Mouse (Mus musculus): Measurements from ENCODE around the gene Fgd6. TPM values are rescaled to one million over a fixed set of nuclear protein-coding genes. Genes with fewer than 3 reads are reported as not detected.
A peak's percentile ranks its signal among the peaks of the same experiment; 100 is the strongest.

Gene Fgd6
- total RNA-seq (2015): 1.0 and 1.6 TPM in 2 replicates
- 0.58 and 1.6 TPM in 2 replicates for total RNA-seq (2017)

GRCm38 (mm10) chr10:94035658-94036374, at the start of gene Fgd6, which contains the start of gene Vezt:
TSS of gene Fgd6 (plus strand) at chr10:94036001.
TSS of gene Vezt (minus strand) at chr10:94035817.
- ATAC-seq (replicated peaks; ENCODE audit: poor library complexity): peak; percentile 92

- no peak for ATAC-seq (replicated peaks; ENCODE audit: poor library complexity)
Observed at GRCm38 (mm10) chr10:93994136-93994535, 41.7 kb upstream of the Fgd6 start.

DNA sequence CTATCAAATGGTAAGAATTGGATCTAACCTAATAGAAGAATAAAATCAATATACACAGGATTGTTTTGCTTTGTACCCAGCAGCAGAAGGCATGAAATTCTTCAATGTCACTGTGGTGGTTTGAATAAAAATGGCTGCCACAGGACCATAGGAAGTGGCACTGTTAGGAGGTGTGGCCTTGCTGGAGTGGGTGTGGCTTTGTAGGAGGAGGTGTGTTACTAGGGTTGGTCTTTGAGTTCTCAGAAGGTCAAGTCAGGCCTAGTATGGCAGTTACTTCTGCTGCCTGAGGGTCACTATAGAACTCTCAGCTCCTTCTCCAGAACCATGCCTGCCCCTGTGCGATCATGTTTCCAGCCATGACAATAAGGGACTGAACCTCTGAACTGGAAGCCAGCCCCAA, 40.7 kb upstream of the Fgd6 start:
- ATAC-seq (replicated peaks; ENCODE audit: poor library complexity): no peak

- ATAC-seq (replicated peaks; ENCODE audit: poor library complexity): peak; percentile 55
Observed at GRCm38 (mm10) chr10:93999357-93999756, 36.4 kb upstream of the Fgd6 start.

DNA sequence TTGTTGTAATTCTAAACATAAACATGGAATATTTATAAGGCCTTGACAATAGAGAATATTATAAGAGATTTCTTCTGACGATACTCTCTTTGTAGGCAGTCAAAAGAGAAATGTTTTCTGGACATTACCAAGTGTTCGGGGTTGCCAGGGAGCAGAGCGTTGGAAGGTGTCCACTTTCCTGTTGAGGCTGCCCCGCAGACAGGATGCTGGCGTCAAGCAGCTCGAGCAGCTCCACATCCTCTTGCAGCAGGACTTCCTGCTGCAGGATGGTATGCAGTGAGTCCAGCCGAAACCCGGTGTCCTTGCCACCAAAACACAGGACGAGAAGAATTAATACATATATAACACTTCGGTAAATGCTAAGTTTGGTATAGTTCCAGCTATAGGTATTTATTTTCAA, 35.6 kb upstream of the Fgd6 start:
- ATAC-seq (replicated peaks; ENCODE audit: poor library complexity): peak; percentile 39

DNA sequence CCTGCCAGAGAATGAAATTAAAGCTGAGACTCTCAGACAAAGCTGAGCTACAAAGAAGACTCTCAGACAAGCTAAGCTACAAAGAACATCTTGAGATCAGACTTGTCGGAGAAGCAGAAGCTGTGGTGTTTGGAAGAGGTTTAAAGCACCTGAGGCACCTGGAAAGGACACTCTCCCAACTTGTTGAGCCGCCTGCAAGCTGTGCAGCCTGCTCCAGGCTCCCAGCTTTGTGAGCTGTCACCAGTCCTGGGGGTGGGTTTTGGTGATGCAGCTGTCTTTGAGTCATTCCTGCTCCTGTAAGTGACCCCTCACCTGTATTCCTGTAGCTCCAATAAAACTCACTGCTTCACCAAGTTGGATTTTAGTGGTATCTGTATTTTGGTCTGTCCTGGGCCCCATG, 27.4 kb upstream of the Fgd6 start:
- ATAC-seq (replicated peaks; ENCODE audit: poor library complexity): no peak

DNA sequence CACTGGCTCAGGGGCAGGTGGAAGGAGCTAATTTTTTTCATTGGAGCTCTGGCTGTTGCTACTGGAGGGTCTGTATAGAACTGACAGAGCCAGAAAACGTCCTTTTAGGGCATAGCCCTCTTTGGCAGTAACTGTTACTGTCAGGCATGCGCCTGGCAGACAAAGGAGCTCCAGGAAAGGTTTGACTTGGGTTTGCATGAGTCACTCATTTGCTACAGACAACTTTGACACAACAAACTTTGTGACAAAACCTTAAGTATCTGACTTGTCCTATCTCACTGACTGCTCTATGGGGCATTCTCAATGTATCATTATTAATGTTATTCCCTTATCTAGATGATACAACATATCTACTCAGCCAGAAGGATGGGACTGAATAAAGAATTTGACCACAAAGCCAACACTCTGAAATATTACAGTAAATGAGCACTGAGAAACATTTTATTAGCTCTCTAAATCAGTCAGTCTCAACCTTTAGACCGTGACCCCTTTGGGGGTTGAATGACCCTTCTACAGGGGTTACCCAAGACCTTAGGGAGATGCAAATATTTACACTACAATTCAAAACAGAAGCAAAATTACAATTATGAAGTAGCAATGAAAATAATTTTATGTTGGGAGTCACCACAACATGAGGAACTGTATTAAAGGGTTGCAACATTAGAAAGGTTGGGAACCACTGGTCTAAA, 25.7 kb upstream of the Fgd6 start:
- ATAC-seq (replicated peaks; ENCODE audit: poor library complexity): no peak

DNA sequence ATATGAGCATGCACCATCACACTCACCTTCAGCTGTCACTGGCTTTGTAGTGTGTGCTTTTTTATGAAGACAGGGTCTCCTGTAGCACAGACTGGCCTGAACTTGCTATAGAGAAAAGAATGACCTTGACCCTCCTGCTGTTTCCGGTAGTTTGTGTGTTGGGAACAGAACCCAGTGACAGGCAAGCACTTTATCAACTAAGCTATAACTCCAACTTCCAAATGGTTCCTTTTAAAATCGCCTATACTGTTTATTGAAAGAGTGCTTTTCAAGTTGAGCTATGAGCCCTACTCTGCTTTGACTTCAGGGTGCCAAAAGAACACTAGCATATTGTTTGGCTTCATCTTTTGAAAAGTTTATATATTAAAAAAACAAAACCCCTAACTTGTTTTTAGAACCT, 24.8 kb upstream of the Fgd6 start:
- no peak for ATAC-seq (replicated peaks; ENCODE audit: poor library complexity)

- ATAC-seq (replicated peaks; ENCODE audit: poor library complexity): peak; percentile 94
Observed at GRCm38 (mm10) chr10:94013196-94013595, 22.6 kb upstream of the Fgd6 start.

DNA sequence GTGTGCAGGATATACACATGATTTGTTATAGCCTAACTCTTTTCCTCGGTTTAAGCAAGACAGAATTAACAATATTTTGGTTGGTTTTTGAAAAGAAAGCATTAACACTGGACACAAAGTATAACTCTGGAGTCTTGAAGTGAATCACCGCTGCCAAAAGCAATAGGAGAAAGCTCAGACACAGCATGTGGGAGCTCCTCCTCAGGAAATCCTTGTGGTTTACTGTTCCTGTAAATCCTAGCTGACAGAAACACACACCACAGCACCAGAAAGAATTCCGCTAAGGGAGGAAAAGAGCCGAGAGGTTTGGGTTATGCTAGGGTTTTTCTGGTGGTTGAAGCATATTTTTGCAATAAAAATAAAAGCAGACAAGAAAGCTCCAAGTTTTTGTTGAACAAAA, 21.6 kb upstream of the Fgd6 start:
- no peak for ATAC-seq (replicated peaks; ENCODE audit: poor library complexity)

- no peak for ATAC-seq (replicated peaks; ENCODE audit: poor library complexity)
Observed at GRCm38 (mm10) chr10:94017455-94017854, 18.3 kb upstream of the Fgd6 start.

- ATAC-seq (replicated peaks; ENCODE audit: poor library complexity): peak; percentile 83
Observed at GRCm38 (mm10) chr10:94020587-94020986, 15.2 kb upstream of the Fgd6 start.

DNA sequence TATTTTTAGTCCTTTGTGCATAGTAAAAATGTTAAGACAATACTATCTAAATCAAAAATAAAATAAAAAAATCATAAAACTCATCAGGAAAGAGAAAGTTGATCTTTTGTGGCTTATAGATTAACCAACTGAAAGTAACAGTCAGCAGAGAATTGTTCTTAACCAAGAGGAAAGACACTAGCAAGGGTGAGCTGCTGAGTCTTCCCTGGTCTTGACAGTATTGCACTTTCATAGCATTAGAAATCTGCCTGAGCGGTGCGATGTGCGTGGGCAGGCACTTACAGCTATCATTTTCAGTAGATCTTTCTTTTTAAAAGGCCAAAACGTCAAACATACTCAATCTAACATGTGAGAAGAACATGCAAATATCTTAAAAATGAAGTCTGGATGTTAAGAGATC, 14.7 kb upstream of the Fgd6 start:
- no peak for ATAC-seq (replicated peaks; ENCODE audit: poor library complexity)

DNA sequence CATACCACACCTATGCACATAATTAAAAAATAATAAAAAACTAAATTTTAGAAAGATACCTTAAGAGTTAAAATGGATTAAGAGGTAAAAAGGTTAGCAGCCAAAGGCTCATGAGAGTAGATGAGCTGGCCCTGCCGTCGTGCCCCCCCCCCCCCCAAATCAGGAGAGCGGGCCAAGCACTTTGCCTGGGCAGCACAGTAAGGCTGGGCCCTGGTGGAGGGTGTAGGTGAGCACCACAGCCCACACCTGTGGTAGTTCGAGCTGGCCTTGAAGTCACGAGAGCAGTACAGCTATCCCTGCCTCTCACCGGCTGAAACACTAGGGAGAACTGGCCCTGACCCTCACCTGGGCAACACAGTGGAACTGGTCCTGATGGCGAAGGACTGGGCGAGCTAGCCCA, 10.7 kb upstream of the Fgd6 start:
- ATAC-seq (replicated peaks; ENCODE audit: poor library complexity): no peak

- no peak for ATAC-seq (replicated peaks; ENCODE audit: poor library complexity)
Observed at GRCm38 (mm10) chr10:94028493-94028892, 7.3 kb upstream of the Fgd6 start.

DNA sequence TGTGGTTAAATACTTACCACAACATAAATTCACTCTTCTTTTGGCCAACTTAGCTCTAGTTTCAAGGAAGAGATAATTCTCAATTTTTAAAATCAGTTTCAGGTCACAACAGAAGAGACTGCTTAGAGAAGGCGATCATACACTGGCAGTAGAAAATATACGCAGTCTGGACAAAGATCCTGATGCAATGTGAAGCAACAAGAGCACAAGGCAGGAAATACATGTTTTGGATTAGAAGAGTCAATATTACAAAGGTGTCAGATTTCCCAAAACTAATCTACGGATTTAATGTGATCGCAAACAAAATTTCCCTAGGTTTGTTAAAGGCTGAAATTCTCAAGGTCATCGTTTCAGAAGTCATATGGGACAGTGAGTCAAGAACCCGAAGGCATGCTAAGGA, 4.6 kb upstream of the Fgd6 start:
- ATAC-seq (replicated peaks; ENCODE audit: poor library complexity): no peak

GRCm38 (mm10) chr10:94034876-94035657, 734 bp upstream of the Fgd6 start:
- peak; percentile 53 for ATAC-seq (replicated peaks; ENCODE audit: poor library complexity)

DNA sequence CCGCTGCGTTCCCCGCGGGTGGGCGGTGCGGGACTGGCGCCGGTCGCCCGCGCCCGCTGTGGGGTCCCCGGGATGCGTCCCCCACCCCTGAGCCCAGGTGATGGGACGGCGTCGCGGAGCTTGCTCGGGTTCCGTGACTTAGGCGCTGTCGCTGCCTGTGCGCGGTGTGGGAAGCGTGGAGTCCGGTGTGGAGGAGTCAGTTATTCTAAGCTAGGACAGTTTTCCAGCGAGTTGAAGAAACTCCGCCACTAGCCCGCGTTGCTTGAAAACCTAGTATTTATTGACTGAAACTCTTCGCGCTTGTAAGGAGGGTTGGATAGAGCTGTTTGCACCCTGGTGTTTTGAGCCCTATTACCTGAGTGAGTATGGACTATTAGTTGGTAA, 566 bp downstream of the Fgd6 start:
- ATAC-seq (replicated peaks; ENCODE audit: poor library complexity): no peak

DNA sequence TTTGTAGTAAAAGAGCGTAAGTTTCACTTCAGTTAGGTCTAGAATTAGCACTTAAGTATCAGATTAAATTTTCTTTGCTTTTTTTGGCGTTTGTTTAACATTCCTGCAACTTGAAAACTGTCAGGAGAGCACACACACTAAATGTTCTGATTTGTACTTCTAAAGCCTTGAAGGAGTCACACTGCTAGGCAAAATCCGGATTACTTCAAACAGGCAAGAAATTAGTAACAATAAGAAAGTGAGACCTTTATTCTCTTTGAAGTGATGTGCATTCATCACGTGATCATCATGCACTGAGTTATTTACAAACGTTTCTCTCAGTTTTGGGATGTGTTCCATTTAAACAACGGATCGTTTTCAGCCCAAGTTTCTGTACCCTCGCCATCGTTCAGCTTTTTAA, 1.4 kb downstream of the Fgd6 start:
- ATAC-seq (replicated peaks; ENCODE audit: poor library complexity): no peak

- ATAC-seq (replicated peaks; ENCODE audit: poor library complexity): no peak
Observed at GRCm38 (mm10) chr10:94037596-94037995, 1.8 kb downstream of the Fgd6 start.

DNA sequence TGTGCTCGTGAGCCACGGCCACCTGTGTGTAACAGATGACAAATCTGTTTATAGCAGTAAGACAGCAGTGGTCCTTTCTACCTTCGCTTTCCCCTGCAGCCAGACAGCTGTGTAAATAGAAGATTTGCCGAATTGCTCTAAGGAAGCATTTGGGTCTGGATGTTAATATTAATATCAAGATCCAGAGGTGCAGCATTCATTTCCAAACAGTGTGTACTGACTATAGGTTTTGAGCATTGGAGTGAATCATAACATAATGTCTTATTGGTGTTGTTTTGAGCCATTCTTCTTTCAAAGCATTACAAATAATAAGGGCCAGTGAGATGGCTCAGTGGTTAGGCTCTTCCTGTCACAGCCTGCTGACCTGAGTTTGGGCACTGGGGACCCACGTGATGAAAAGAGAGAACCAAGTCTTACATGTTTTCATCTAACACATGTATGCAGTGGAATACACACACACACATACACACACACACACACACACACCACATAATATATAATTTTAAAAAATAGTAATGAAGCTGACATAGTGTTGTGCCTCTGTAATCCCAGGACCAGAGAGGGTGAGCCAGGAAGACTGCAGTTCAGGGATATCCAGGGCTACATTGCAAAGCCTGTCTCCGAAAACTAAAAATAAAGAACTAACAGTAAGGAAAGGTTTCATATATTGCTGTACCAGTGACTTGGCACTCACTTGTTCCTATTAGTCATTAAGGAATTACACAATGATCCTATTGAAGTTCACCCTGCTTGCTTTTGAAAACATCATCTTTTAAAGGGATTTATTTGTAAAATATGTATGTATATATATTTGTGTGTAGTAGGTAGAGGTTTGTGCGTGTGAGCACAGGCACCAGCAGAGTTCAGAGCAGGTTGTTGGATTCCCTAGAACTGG, 2.8 kb downstream of the Fgd6 start:
- ATAC-seq (replicated peaks; ENCODE audit: poor library complexity): no peak

Data from megakaryocyte progenitor cell, adult 5-6 weeks (primary cell).